Mouse (Mus musculus): ENCODE results near the gene Nomo1.

Nomo1 gene

DNA sequence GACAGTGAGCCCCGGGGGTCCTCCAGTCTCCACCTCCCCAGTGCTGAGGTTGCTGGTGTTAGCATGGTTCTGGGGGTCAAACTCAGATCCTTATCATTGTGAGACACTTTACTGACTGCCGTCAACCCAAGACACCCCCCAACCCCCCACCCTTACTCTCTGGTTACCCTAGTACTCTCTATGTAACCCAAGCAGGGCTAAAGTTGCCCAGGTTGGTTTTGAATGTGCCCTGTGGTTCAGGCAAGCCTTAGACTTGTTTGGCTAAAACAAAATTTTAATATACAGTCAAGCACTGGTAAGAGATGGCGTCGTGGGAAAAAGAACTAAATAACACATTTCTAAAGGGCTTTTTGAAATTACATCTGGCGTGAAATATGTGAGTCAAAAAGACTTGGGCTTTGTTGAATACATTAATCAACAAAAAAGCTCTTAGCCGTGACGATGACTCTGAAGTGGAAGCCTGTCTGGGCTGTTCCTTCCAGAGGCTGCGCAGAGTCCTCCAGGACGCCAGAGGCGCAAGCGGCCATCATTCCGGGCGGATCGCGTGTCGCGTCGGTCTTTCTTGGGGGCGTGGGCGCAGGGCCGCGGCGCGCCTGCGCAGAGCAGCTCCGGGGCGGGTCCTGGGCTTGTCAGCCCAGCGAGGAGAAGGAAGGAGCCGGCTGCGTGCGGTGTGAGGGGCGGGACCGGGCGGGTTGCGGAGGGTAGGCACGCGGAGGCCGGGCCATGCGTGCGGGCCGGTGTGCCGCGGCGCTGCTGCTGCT is at the start of gene Nomo1:
Gene Nomo1 (plus strand): TSS at position 590 of the 761 bp plus-strand sequence.
- DNase-seq (ENCODE audit: low read depth, low spot score), result peak; percentile 98

DNA sequence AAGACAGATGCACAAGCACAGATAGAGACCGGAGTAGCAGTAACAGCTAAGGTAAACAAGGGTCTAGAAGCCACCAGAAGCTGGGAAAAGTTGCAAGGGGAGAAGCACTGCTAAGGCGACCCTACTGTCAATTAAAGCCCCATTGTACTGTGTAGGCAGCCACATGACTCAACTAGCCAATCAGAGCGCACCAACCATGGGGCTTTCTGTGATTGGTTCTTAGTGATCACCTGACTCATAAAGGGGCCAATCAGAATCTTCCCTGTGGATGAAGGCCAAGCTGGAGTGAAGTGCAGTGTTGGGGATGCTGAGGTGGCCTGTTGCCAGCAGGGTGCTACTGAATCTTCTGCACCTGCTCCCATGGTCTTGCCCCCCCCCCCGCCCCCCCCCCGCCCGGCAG is 46.6 kb upstream of the Nomo1 start:
- DNase-seq (ENCODE audit: low read depth, low spot score), result peak; percentile 31

DNA sequence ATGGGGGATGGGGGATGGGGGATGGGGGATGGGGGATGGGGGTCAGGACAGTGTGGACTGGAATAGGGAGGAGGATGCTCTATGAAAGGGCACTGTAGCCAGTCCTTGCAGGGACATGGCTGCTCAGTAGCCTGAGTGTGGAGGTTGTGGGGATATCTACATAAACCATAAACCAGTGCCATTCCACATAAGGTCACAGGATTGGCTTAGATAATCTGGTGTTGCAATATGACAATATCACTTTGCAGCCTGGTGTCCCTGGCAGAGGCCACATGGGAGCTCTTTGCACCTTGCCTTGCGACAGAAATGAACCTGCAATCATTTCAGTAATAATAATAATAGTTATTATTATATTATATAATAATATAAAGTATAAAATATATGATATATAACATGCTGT is 45.2 kb upstream of the Nomo1 start:
- no peak for DNase-seq (ENCODE audit: low read depth, low spot score)

DNA sequence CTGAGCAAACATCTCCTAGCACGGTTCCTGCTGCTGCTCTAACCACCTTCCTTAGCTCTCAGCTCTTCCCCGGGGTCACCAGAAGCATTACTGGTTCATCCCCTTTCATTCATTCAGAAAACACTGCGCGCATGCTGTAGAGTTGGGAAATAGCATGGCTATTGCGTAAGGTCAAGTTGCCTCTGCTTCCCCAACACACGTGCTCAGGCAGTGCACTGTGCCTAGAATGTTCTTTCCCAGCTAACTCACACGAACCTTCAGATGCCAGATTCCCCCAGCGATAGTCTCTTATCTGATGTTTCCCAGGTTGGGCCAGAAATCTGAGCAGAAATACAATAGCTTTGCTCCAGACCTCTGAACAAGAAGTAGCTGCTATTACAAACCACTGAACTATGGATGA is 41.0 kb upstream of the Nomo1 start:
- DNase-seq (ENCODE audit: low read depth, low spot score), result no peak

DNA sequence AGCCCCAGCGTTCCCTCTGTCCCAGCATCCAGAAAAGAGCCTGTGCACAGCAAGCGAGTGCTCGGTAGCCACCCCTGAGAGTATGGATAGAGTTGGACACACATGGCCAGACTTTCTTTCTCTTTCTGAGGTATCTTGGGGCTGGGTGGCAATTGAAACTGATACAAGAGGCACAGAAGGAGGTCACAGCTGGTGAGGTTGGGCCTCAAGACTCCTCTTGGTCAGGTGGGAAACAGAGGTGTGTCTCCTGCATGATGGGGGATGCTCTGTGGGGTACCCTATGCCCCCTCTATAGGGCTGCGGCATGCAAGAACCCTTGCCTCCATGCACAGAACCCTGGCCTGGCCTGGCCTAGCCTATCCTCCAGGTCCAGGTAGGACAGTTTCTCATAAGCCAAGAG is 32.9 kb upstream of the Nomo1 start:
- no peak for DNase-seq (ENCODE audit: low read depth, low spot score)

DNA sequence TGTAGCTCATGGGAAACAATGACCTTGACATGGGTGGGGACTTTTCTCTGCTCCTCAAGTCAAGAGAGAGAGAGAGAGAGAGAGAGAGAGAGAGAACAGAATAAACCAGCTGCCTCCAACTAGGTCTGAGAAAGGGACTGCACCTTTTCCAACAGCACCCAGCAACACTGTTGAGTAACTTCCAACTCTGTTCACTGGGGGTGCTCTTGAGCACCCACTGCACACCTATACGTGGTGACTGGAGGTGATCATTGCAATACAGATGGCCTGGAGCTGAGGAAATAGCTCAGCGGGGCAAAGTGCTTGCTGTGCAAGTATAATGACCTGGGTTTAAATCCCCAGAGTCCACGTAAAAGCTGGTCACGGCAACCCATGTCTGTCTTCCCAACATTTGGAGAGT is 30.8 kb upstream of the Nomo1 start:
- DNase-seq (ENCODE audit: low read depth, low spot score), result peak; percentile 37

DNA sequence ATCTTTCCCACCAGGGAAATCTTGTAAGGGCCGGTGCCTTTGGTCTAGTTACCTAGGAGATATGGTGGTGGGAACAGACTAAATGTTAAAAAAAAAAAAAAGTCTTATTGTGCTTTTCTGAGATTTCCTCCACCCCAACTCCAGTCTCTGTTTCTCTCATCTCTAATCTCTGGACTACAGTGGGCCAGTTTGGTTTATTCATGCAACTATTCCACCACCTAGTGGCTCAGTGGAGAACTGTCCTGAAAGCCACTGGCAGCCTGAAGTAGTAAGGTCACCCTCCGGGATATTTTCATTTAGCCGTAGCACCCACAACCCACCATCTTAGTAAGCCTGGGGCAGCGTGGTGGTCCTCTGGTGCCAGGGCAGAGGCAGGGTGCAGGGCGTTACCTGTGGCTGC is 23.9 kb upstream of the Nomo1 start:
- peak; percentile 68 for DNase-seq (ENCODE audit: low read depth, low spot score)

DNA sequence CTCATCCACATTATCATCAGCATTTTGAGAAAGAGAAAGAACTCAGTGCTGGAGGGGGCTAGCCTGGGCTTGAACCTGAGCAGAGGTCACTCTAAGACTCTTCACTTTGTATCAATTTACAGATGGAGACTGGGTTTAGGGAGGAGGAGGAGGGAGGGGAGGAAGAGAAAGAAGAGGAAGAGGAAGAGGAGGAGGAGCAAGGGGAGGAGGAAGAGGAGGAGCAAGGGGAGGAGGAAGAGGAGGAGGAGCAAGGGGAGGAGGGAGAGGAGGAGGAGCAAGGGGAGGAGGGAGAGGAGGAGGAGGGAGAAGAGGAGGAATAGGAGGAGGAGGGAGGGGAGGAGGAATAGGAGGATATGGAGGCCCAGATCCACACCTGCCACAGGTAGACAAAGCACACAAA is 21.4 kb upstream of the Nomo1 start:
- DNase-seq (ENCODE audit: low read depth, low spot score), result no peak

DNA sequence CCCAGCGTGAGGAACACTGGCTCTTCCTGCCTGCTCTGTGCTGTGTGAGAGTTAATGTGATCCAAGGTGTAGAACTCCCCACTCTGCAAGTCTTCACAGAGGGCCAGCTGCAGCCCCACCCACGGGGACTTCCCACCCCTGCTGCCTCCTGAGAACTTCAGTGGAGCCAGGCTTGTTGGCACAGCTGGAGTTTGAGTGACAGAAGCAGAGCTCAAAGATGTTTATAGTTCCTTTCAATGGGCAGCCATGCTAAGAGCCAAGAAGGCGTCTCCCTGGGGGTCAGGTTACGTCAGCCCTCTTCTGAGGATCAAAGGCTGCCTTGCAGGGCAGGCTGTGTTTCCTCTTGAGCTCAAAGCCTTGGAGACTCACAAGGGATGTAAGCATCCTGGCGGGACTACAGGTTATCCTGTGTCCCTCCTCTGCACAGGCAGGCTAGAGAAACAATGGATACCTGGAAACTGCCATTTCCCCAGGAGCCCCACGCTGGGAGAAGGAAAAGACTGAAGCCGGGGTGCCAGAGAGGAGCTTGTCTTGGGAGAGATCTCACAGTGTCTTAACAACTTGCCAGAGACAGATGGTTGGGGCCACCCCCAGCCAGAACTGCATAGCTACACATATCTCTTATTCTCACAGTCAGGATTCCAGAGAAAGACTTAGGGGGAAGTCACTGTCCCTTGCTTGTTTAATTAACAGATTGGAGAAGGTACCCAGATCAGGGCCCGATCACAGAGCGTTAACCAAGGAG is 20.1 kb upstream of the Nomo1 start:
- DNase-seq (ENCODE audit: low read depth, low spot score), result no peak

DNA sequence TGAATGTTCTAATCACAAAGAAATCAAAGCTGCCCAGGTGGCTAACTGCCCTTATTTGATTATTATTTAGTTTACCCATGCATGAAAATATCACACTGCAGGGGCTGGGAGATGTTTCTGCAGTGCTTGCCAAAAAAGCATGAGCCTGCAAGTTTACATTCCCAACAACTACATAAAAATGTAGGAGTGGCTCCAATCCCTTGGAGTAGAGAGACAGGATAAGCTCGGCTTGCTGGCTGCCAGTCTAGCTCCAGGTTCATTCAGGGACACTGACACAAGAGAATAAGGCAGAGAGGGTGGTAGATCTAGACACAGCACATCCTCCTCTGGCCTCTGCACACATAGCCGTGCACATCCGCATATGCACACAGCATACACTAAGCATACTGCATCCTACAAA is 13.9 kb upstream of the Nomo1 start:
- DNase-seq (ENCODE audit: low read depth, low spot score), result no peak

DNA sequence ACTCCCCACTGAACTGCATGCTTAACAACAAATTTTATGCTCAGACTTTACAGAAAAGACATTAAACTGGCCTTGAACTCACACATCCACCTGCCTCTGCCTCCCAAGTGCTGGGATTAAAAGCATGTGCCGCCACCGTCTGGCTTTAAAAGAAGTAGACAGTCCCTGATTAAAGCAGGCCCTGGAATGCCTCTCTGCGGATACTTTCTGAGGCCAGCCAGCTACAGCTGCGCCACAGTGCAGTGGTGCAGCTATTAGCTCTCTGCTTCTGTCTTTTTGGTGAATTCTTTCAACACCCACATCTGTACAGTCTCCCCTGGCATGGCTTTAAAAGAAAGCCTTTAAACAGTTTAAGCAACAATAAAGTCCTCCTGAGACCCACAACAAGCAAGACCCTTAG is 11.5 kb upstream of the Nomo1 start:
- DNase-seq (ENCODE audit: low read depth, low spot score), result no peak

DNA sequence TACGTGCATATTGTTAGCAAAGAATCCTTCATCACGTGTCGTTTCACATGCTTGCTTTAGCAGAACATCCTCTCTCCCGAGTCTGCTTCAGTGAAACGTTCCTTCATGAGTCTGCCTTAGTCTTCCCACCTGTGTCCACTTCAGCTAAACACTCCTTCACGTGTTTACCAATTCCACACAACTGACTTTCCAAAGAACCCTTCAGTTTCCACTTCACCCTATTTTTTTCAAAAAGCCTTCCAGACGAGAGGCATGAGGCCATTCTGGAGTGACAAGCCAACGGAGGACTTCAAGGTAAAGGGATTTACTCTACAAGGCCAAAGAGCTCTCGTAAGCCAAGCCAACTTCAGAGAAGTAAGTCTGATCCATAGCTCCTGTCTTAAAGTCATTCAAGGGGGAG is 8.1 kb upstream of the Nomo1 start:
- DNase-seq (ENCODE audit: low read depth, low spot score), result no peak

DNA sequence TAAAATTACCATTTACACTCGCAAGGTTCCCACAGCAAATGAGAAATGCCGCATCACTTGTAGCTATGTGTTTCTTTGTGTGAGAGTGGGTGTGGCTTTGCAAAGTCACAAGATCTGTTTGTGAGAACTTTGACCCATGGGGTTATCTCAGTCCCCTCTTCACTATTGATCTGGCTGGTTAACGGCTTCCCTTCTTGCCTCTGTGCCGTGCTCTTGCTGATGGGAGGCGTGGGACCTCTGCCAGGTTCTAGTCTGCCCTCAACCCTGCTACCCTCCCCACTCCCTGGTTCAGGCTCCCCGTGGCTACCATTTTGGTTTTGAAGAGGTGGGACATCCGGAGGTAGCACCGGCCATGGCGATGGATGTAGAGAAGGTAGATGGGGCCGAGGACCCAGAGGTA is 4.8 kb upstream of the Nomo1 start:
- DNase-seq (ENCODE audit: low read depth, low spot score), result no peak

DNA sequence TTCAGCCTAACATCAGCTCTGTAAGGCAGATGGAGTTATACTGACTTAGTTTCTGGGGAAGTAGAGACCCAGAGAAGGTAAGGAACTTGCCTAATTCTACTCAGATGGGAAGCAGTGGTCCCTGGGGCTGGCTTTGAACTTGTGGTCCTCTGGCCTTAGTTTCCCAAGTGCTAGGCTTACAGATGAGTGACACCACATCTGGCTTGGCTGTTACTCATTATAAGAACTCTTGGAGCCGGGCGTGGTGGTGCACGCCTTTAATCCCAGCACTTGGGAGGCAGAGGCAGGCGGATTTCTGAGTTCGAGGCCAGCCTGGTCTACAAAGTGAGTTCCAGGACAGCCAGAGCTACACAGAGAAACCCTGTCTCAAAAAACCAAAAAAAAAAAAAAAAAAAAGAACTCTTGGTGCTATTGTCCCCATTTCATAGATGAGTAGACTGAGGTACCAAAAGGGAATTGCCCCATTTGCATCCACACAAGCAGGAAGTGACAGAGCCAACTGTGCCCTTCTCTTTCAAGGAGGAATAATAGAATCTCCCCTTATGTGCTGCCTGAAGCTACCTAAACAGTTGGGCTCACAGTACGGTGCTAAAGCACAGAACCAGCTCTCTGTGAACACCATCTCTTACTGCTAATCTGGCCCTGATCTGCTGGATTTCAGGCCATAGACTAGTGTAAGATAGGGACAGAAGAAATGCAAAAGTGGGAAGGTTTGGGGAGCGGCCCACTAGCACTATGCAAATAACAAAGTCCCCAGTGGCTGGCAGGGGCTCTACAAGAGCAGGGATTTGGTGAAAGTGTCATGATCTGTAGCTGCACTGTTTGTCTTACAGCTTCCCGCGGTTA is 4.0 kb upstream of the Nomo1 start:
- peak; percentile 71 for DNase-seq (ENCODE audit: low read depth, low spot score)

DNA sequence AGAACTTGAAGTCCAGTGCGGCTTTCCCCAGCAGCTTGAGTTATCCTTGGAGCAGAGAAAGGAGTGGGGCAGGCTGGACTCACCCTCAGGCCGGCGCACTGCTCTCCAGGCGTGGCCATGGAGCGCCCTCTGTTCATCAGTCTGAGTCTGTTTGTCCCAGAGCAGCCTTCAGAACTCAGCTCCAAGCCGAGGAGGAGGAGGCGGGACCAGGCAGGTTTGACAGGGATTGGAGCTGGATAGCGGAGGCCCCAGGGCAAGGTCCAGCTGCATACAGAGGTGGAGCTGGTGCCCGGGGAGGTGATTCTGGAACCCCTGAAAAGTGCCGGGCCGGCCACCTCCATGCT is 3.4 kb upstream of the Nomo1 start, which contains the start of gene Abcc6:
Gene Abcc6 (minus strand): TSS at position 158 of the 344 bp plus-strand sequence.
- DNase-seq (ENCODE audit: low read depth, low spot score), result no peak

DNA sequence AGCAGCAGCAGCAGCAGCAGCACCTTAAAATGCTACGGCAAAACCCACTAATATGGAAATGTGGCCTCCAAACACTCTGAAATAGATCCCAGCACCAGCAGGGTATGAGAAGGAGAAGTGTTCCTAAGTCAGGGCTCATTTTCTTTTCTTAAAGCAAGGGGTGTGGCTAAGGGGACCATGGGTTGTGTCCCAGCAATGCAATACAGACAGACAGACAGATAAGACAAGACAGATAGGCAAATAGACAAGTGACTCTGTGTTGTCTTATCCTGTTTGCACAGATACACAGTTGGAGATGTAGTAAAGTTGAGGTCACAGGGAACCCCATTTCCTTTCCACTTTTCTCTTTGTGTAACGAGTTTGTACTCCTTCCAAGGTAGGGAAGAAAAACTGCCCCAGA is 2.4 kb upstream of the Nomo1 start:
- DNase-seq (ENCODE audit: low read depth, low spot score), result peak; percentile 31

DNA sequence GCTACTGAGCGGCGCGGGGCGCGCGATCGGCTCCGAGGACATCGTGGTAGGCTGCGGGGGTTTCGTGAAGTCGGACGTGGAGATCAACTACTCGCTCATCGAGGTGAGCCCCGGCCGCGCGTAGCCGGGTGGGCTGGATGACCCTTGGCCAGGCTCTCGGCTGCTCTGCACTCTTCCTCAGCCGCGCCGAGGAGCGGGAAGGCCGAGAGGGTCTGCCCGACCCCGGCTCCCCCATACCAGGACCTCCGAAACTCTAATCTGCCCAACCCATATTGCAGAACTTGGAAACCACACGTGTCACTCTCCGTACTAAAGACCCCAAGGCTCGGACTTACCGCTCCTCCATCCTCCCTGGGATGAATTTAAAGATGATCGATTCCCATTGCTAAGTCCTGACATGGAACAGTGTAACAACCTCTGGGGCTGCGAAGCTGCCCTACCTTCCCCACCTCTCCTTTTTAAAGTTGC is 406 bp downstream of the Nomo1 start:
- DNase-seq (ENCODE audit: low read depth, low spot score), result no peak

DNA sequence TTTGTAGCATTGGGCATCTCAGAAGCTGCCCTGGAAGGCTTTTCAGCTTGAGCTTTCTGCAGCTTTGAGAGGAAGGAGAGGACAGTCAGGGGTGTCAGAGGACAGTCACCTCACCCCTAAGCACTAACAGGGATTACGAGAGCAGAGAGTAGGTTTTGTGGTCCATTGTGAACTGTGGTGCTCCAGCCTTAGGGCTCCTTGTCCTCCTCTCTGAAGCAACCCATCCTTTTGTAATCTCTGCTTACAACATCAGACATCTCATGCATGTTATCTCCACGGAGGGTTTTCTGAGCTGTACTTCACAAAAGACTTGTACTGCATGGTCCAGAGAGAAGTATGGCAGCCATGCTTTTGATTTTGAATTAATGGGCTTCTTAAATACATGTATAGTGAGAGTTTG is 1.5 kb downstream of the Nomo1 start:
- DNase-seq (ENCODE audit: low read depth, low spot score), result no peak

DNA sequence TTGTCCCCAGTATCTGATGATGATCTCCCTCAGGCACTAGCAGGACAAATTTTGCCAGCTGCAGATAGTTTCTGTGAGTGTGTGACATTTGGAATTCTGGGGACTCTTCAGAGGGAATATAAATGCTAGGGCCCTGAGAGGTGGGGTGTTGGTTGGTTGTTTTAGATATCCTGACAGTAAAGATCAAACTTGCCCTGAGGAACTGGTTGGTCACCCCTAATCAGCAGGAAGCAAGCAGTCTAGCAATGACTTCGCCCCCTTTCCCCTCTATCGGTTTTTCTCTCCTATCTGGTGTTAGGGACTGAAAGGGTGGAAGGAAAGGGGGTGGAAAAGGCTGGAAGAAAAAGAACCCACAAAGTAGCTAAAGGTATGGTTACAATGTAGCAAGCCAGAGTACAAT is 2.0 kb downstream of the Nomo1 start:
- no peak for DNase-seq (ENCODE audit: low read depth, low spot score)

DNA sequence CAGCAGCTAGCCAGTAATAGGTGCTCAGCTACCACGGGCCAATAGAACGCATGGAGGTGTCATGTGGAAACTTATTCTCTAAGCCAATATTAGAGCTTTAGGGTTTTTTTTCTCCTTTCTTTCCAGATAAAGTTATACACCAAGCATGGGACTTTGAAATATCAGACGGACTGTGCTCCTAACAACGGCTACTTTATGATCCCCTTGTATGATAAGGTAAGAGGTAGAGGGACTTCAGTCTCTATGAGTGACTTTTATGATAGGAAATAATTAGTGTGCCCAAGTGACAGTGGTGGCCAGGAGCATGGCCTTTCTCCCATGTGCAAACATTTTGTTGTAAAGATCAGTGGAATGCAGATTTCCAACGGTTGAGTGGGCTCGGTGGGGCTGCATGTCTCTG is 3.9 kb downstream of the Nomo1 start:
- DNase-seq (ENCODE audit: low read depth, low spot score), result no peak

DNA sequence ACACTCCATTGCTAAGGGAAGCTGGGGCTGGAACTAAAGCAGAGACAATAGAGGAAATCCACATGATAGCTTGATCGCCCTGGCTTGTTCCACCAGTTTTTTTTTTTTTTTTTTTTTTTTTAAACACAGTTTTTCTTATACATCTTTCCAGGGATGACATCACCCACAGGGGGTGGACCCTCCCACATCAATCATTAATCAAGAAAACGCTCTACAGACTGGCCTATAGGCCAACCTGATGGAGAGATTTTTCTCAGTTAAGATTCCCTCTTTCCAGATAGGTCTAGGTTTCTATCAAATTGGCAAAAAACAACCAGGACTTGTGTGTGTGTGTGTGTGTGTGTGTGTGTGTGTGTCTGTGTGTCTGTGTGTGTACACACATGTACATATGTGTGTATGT is 6.4 kb downstream of the Nomo1 start:
- no peak for DNase-seq (ENCODE audit: low read depth, low spot score)

DNA sequence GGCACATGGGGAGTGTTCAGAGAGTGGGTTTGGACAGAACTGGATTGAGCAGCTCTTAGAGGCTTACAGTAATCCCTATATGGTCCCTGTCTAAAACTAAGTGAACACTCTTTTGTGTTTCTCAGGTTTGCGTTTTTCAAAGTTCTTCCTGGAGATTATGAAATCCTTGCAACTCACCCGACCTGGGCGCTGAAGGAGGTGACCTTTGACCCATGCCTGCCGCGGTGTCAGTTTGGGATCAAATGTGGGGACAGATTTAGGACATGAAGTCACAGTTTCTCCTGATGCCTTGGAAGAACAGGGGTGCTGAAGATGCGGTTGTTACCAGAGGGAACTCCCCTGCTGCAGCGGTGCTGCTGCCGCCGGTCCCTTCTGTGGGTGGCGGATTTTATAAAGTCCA is 10.6 kb downstream of the Nomo1 start:
- no peak for DNase-seq (ENCODE audit: low read depth, low spot score)
